Mouse (Mus musculus): ENCODE results near the gene Maml3. TPM values are rescaled to one million over a fixed set of nuclear protein-coding genes. Genes with fewer than 3 reads are reported as not detected.
A peak's percentile ranks its signal among the peaks of the same experiment; 100 is the strongest.

The Maml3 gene
- polyA plus RNA-seq, 1 experiment from 2014 or later: 4.1 TPM

DNA sequence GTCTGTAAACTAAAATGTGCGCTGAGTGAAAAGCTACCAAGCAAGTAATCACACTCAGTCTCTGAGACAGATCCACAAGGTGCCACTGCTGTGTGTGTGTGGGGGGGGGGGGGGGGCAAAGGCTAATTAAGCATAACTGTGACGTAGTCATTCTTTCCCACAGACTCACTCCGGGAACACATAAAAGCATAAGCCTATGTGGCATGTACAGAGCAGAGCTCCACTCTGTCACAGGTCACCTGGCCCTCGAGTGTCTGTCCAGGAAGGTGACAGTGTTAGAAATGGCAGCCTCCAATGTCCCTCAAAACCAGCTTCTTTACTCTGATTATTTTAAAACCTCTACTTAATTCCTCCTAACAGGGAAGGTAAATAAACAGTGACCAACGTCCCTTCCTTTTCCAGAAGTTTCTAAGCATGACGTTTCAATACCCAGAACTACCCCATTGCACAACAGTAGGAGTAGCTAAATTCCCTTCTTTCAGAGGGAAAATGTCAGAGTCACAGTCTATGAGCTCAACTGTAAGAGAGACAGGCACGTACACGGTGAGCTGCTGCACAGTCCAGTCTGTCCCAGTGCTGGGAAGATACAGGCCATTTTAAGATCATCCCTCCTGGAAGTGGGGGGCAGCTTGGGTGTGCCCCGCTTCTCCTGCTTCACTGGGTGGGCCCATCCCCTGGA is 93.7 kb downstream of the Maml3 start:
- Histone ChIP-seq H3K4me3 (replicated peaks) (no peak overlapping the region), H3K4me2 (replicated peaks) (no peak overlapping the region), H3K9ac (no peak overlapping the region), H3K27me3 (replicated peaks) (no peaks in the 10 kb centered on the region), H3K9me3 (no peaks in the 10 kb centered on the region), H3K27ac (no peak overlapping the region), H3K4me1 (replicated peaks) (peaks cover 15% of the 10 kb centered on the region), H3K36me3 (no peaks in the 10 kb centered on the region)
- 71% methylated on average over 9 of the region's 9 CpGs for WGBS
- no peak for ATAC-seq

- H3K27ac ChIP-seq: no peak overlapping the region
- no peak for ATAC-seq
- WGBS: 37% methylated on average over 6 of the region's 6 CpGs
These were observed 95.6 kb downstream of the Maml3 start for GRCm38 (mm10) chr3:52009321-52009720.

GRCm38 (mm10) chr3:52007602-52008252 is 97.1 kb downstream of the Maml3 start:
- Histone ChIP-seq H3K4me1 (replicated peaks) (peaks cover 20% of the 10 kb centered on the region), H3K27me3 (replicated peaks) (no peaks in the 10 kb centered on the region), H3K36me3 (no peaks in the 10 kb centered on the region), H3K9ac (peak overlapping the region; percentile 42), H3K4me3 (replicated peaks) (peak overlapping the region; percentile 46), H3K4me2 (replicated peaks) (peak overlapping the region; percentile 85), H3K27ac (peak overlapping the region; percentile 4), H3K9me3 (no peaks in the 10 kb centered on the region)
- WGBS: under 1% methylated on average over 19 of the region's 21 CpGs
- ATAC-seq: peak; percentile 74

More at GRCm38 (mm10) chr3:52009321-52009720, 95.6 kb downstream of the Maml3 start:
- Histone ChIP-seq H3K9ac (no peak overlapping the region), H3K4me3 (replicated peaks) (no peak overlapping the region), H3K9me3 (no peaks in the 10 kb centered on the region), H3K27me3 (replicated peaks) (no peaks in the 10 kb centered on the region), H3K4me2 (replicated peaks) (no peak overlapping the region), H3K36me3 (no peaks in the 10 kb centered on the region), H3K4me1 (replicated peaks) (peaks cover 20% of the 10 kb centered on the region)

- no peaks in the 10 kb centered on the region for H3K27me3 ChIP-seq (replicated peaks)
- H3K4me1 ChIP-seq (replicated peaks): peaks cover 20% of the 10 kb centered on the region
- no peak overlapping the region for H3K9ac ChIP-seq
- peak overlapping the region; percentile 85 for H3K4me2 ChIP-seq (replicated peaks)
- peak; percentile 57 for ATAC-seq
- H3K9me3 ChIP-seq: no peaks in the 10 kb centered on the region
- WGBS: 37% methylated on average over 9 of the region's 9 CpGs
- peak overlapping the region; percentile 46 for H3K4me3 ChIP-seq (replicated peaks)
- peak overlapping the region; percentile 62 for H3K27ac ChIP-seq
- H3K36me3 ChIP-seq: no peaks in the 10 kb centered on the region
These were observed 98.0 kb downstream of the Maml3 start for GRCm38 (mm10) chr3:52006721-52007330.

- no peak for ATAC-seq
- Histone ChIP-seq H3K27ac (no peak overlapping the region), H3K9me3 (no peaks in the 10 kb centered on the region), H3K27me3 (replicated peaks) (no peaks in the 10 kb centered on the region), H3K4me3 (replicated peaks) (no peak overlapping the region), H3K4me2 (replicated peaks) (no peak overlapping the region), H3K36me3 (no peaks in the 10 kb centered on the region), H3K9ac (no peak overlapping the region), H3K4me1 (replicated peaks) (peaks cover 17% of the 10 kb centered on the region)
- WGBS: 76% methylated on average over 6 of the region's 6 CpGs
These were observed 101.2 kb downstream of the Maml3 start for GRCm38 (mm10) chr3:52003663-52004062.

DNA sequence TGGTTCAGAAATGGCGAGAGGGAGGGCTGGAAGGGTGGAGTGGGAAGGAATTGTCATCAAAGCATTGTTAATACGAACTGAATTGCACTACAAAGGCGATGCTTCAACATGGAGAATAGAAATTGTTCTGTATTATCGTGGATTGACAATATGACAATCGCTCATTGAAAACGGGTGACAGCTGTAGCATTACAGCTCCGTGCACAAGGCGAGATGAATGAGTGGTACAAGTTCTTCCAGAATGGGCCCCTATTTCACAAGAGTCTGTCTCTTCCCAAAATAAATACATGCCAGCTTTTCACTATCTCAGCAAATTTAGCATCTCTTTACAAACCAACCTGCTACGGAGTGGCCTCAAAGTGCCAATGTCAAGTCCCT is 103.4 kb downstream of the Maml3 start:
- no peak overlapping the region for H3K4me3 ChIP-seq (replicated peaks)
- H3K9ac ChIP-seq: no peak overlapping the region
- no peak overlapping the region for H3K27ac ChIP-seq
- no peaks in the 10 kb centered on the region for H3K9me3 ChIP-seq
- no peak for ATAC-seq
- no peaks in the 10 kb centered on the region for H3K27me3 ChIP-seq (replicated peaks)
- WGBS: 90% methylated on average over 9 of the region's 9 CpGs
- no peaks in the 10 kb centered on the region for H3K36me3 ChIP-seq
- H3K4me2 ChIP-seq (replicated peaks): no peak overlapping the region
- H3K4me1 ChIP-seq (replicated peaks): peaks cover 14% of the 10 kb centered on the region

DNA sequence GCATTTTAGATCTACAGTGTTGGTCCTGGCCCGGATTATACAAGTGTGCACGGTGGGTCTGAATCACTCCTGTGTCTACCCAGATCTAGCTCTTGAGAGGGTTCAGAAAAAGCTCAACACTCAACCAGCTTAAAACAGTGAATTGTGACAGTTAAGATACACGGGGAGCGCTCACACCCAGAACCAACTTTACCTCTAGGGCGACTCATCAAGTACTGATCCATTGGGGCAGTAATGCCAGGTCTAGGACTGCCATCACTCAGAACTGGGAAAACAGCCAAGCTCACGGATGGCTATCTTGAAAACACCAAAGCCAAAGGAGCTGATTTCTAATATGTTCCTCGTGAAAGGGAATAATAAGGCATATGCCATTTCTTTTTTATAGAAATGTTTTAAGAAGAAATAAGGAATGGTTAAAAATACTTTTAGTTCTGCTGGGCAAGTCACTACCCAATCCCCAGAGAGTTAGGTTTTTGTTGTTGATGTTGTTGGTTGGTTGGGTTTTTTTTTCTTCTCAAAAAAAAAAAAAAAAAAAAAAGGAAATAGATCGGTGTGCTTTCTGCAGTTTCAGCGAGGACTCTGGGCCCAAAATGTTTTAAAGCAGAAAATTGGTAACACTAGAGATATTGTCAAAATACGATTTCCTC is 103.9 kb downstream of the Maml3 start:
- H3K36me3 ChIP-seq: no peaks in the 10 kb centered on the region
- no peak for ATAC-seq
- H3K4me1 ChIP-seq (replicated peaks): peaks cover 10% of the 10 kb centered on the region
- H3K9ac ChIP-seq: no peak overlapping the region
- H3K4me2 ChIP-seq (replicated peaks): no peak overlapping the region
- no peaks in the 10 kb centered on the region for H3K27me3 ChIP-seq (replicated peaks)
- H3K27ac ChIP-seq: no peak overlapping the region
- WGBS: 89% methylated on average over 10 of the region's 10 CpGs
- no peak overlapping the region for H3K4me3 ChIP-seq (replicated peaks)
- H3K9me3 ChIP-seq: no peaks in the 10 kb centered on the region

- Histone ChIP-seq H3K9me3 (no peaks in the 10 kb centered on the region), H3K27me3 (replicated peaks) (no peaks in the 10 kb centered on the region), H3K4me1 (replicated peaks) (peaks cover 8% of the 10 kb centered on the region; the same call in 1 of the 2 replicates), H3K9ac (no peak overlapping the region), H3K36me3 (no peaks in the 10 kb centered on the region), H3K4me3 (replicated peaks) (no peak overlapping the region), H3K4me2 (replicated peaks) (no peak overlapping the region), H3K27ac (no peak overlapping the region)
- 82% methylated on average over 21 of the region's 21 CpGs for WGBS
- ATAC-seq: no peak
These were observed 105.0 kb downstream of the Maml3 start for GRCm38 (mm10) chr3:51999671-52000437.

- Histone ChIP-seq H3K9me3 (no peaks in the 10 kb centered on the region), H3K27me3 (replicated peaks) (no peaks in the 10 kb centered on the region), H3K4me3 (replicated peaks) (no peak overlapping the region), H3K9ac (no peak overlapping the region), H3K27ac (peak overlapping the region; percentile 3; the same call in 1 of the 2 replicates), H3K36me3 (no peaks in the 10 kb centered on the region), H3K4me1 (replicated peaks) (peaks cover 8% of the 10 kb centered on the region; the same call in 1 of the 2 replicates), H3K4me2 (replicated peaks) (peak overlapping the region; percentile 35)
- ATAC-seq: peak; percentile 60
- 57% methylated on average over 21 of the region's 21 CpGs for WGBS
These were observed 106.1 kb downstream of the Maml3 start for GRCm38 (mm10) chr3:51998511-51999399.

DNA sequence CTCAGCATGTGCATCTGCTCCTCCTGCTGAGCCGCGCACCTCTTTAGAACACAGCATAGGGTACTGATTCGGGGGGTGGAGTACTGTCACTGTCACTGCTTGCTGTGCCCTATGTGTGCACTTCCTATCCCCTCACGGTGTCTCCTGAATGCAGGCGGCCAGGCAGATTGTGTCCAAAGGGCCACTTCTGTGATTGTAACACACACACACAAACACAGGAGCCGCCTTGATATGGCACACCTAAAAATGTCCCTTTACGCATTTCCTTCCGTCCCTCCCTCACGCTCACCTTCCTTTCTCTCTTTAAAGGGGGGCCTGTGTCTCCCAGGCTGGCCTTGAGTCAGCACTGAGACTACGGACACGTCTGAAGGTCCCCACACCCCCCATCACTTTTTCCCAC is 107.3 kb downstream of the Maml3 start:
- no peak for ATAC-seq
- H3K36me3 ChIP-seq: no peaks in the 10 kb centered on the region
- H3K27me3 ChIP-seq (replicated peaks): no peaks in the 10 kb centered on the region
- H3K4me2 ChIP-seq (replicated peaks): no peak overlapping the region
- H3K9ac ChIP-seq: no peak overlapping the region
- H3K27ac ChIP-seq: no peak overlapping the region
- peaks cover 8% of the 10 kb centered on the region; the same call in 1 of the 2 replicates for H3K4me1 ChIP-seq (replicated peaks)
- 85% methylated on average over 11 of the region's 11 CpGs for WGBS
- no peaks in the 10 kb centered on the region for H3K9me3 ChIP-seq
- H3K4me3 ChIP-seq (replicated peaks): no peak overlapping the region

- peak; percentile 72 for ATAC-seq
- 52% methylated on average over 6 of the region's 6 CpGs for WGBS
These were observed 118.4 kb downstream of the Maml3 start for GRCm38 (mm10) chr3:51986507-51986906.

More at GRCm38 (mm10) chr3:51986507-51986906, 118.4 kb downstream of the Maml3 start:
- Histone ChIP-seq H3K27ac (no peak overlapping the region), H3K4me3 (replicated peaks) (no peak overlapping the region), H3K4me1 (replicated peaks) (peaks cover 10% of the 10 kb centered on the region; the same call in 1 of the 2 replicates), H3K27me3 (replicated peaks) (no peaks in the 10 kb centered on the region), H3K4me2 (replicated peaks) (no peak overlapping the region), H3K36me3 (no peaks in the 10 kb centered on the region), H3K9me3 (no peaks in the 10 kb centered on the region), H3K9ac (no peak overlapping the region)
